Mouse (Mus musculus) B cell, adult (primary cell): ENCODE measurements around the gene Mink1. TPM values are rescaled to one million over a fixed set of nuclear protein-coding genes. Genes with fewer than 3 reads are reported as not detected.

Experiments
- total RNA-seq: library from RNA; stranded (reverse); gene quantifications from 4 replicates; pipeline ENCODE4 v1.2.4, GENCODE M21; 2023; ENCODE audit not compliant: inconsistent age

Gene Mink1
- total RNA-seq: 79.8 to 99.2 TPM (median 86.0 TPM) in 4 replicates

DNA sequence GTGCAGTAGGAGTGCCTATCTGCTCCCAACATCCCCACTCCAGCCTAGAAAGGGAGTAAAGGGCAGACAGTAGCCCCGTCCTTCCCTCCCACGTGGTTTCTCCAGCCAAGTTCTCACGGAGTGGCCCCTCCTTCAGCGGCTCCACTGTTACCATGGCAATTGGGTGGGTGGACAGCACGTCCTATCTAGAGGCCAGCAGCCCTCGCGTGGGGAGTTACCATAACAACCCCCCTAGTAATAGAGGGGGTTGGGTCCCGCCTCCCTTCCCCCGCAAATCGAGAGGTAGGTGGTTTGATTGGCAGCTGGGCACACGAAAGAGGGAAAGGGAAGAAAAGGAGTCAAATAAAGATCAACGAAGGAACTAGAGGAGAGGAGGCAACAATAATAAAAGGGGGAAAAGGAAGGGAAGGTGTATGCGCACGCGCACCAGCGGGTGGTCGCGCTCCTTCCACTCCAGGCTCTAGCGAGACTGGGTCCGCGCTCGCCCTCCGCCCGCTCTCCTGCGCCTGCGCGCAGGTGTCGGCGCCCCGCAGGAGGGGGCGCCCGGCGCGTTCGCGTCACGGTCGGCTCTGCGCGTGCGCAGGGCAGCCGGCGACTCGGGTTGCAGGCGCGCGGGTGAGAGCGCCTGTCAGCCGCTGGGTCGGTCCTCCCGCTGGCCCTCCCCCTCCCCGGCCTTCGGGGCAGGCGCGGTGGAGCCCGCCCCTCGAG lies at the start of gene Mink1:
Gene Mink1, plus strand, starts transcription at position 595 of the 708 bp plus-strand sequence.

DNA sequence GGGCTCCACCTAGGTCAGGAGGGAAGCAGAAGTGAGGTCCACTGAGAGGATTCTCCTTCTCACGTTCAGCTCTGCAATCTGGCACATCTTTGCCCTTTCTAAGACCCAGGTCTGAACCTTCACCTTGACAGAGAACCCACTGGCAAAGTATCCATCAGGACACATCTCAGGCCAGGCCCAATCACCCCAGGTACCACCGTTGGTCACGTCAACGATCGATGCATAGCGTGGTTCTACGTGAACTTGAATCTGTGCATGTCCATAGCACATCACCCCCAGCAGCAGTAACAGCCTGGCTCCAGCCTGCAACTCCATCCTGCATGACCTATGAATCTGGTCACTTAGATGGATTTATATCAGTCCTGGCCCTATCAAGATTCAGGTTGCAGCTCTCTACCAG lies 48.4 kb upstream of the Mink1 start, which contains the start of gene Vmo1:
Gene Vmo1, minus strand, starts transcription at position 329 of the 400 bp plus-strand sequence.

DNA sequence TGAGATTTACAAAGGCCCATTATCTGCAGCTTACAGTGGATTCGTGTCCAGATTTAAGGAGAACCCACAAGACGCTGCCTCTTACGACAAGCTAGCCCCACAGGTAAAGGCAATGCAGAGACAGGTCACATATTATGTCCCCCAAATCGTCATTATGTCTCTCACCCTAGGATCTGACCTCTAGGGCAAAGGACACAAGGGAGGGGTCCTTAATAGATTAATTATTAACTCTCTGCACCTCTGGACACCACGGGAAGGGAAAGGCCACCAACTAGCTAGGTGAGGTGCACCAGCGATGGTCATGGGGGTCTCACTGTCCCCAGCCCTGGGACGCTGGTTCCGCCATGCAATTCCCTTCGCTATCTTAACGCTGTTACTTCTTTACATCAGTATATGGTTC lies 43.8 kb upstream of the Mink1 start, which contains the start of gene Gltpd2:
Gene Gltpd2, plus strand, starts transcription at position 274 of the 400 bp plus-strand sequence.

DNA sequence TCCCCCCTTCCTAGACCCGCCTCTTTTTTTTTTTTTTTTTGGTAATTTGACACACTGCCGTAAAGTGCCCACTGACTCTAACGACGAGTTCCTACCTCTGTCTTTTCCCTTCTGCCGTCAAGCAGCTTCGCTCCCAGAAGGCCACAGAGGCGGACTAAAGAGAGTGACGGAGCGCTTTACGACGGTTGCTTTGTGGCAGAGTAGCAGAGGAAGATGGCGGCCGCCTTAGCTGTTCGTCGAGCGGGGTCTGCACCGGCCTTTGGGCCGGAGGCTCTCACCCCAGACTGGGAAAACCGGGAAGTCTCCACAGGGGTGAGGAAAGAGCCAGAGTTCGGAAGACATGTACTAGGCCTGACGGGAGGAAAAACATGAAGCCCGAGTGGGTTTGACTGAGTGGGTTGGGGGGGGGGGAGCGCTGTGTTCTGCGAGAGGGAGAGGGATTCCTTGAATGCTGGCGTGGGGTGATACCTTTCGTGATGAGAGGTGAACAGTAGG lies 37.5 kb upstream of the Mink1 start, which contains the start of gene Psmb6:
Gene Psmb6, plus strand, starts transcription at position 184 of the 495 bp plus-strand sequence.

DNA sequence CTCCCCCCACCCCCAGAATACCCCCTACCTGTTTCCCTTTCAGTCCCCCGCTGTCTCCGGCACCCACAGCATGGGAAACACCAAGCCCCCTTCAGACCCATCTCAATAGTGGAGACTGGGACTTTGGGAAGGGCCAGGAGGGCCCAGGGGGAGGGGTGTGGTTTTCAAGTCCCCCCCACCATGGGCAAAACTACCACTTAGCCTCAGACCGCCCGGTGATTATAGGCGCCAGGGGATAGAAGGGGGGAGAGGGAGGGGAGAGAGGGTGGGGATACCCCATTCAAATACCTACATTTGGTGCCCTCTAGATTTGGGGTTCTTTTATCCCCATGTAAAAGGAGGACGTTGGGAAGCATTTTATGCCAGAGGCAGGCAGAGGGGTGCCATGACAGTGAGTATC lies 29.8 kb upstream of the Mink1 start, which contains the start of gene Gm40193:
Gene Gm40193, minus strand, starts transcription at position 101 of the 400 bp plus-strand sequence.

DNA sequence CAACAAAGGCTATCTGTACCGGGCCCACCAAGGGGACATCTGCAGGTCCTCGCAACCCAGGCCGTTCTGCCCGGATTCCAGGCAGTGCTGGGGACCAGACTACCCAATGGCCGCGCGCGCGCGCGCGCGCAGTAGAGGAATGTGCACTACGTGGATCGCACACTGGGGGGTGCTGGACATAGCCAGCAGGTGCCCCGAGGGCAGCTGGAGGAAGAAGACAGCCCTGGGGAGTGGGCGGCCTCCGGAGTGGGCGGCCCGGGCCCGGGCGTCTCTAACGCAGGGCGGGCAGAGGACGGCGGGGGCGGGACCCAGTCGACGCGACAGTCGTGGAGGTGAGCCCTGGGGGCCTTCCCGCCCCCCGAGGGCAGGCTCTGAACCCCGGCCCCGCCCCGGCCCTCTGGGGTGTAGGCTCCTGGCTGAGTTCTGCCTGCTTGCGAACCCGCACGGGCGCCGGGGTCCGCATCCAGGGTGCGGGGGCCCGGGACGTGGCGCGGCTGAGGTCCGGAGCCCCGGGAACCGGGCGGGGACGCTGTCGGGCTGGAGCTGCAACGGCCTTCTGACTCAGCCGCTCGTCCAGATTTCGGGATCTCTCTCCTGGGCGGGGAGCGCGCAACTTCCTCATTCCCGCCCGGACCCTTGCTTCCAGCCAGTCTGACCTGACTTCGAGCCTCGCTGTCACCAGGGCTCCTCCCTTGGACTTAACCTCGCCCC lies 22.6 kb upstream of the Mink1 start, which contains the start of gene Pld2:
Gene Pld2, plus strand, starts transcription at position 188 of the 711 bp plus-strand sequence.

DNA sequence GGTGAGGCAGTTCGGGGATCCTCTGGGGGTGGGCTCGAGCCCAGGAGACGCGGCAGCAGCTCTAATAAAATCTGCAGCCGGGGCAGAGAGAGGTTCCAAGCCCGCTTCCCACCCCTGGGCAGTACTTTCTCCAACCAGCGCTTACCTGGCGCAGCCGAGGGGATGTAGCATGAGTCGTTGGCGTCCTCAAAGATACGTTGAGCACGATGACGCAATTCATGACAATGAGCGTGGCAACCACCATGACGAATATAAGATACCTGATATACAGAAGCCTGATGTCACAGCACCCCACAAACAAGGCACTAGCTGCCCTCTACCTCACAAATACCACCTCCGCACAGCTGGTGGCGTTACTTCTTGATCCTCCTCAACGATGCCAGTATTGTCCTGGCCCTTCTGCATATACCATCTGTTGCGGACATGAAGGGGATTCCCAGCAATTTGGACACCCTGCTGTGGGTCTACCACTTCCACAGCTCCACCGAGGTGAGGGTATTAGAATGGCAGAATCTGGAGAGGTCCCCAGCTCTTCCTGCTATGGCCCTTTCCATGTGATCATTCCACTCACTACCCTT lies 52.9 kb downstream of the Mink1 start, which contains the start of gene 4930544D05Rik:
Gene 4930544D05Rik, plus strand, starts transcription at position 333 of the 578 bp plus-strand sequence.

DNA sequence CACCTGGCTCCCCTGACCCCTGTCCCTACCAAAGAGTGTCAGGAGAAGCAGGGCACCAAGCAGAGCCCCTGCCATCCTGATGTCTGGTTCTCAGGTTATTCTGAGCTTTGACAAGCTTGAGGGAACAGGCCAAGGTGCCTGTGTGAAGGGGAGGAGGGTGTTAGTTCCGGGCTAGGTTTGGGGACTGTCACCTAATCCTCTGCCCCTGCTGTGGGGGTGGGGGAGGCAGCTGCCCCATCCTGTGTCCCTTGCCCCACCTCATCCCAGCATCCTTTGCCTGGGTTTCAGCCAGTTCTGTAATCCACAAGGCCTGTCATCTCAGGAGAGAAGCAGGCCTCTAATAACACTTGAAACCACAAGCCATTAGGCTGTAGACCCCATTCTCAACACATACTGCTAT lies 56.4 kb downstream of the Mink1 start, which contains the start of gene Chrne:
Gene Chrne, minus strand, starts transcription at position 116 of the 400 bp plus-strand sequence.

DNA sequence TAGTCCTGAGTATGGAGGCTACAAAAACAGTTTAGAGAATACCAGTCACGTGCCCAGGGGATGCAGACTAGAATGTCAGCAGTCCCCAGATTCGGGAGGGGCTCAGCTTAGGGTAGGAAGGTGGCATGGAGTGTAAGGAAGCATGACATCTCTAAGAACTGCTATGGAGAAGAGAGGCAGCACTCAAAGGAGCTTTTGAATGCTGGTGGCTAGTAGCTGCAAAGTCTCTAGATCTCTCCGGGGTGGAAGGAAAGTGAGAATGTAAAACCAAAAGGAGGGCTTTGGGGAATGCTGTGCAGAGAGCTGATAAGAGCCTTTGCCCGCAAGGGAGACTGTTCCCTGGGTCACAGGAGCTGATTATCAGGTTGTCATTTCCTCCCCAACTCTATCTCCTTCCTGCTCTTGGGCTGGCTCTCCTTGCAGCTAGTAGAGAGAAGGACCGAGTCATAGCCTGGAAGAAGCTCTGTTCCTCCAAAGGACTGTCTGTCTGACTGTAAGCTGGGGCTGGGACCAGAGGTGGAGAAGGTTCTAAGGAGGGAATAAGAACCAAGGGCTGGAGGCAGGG lies 76.1 kb downstream of the Mink1 start, which contains the start of gene Gp1ba:
Gene Gp1ba, plus strand, starts transcription at position 409 of the 565 bp plus-strand sequence.

DNA sequence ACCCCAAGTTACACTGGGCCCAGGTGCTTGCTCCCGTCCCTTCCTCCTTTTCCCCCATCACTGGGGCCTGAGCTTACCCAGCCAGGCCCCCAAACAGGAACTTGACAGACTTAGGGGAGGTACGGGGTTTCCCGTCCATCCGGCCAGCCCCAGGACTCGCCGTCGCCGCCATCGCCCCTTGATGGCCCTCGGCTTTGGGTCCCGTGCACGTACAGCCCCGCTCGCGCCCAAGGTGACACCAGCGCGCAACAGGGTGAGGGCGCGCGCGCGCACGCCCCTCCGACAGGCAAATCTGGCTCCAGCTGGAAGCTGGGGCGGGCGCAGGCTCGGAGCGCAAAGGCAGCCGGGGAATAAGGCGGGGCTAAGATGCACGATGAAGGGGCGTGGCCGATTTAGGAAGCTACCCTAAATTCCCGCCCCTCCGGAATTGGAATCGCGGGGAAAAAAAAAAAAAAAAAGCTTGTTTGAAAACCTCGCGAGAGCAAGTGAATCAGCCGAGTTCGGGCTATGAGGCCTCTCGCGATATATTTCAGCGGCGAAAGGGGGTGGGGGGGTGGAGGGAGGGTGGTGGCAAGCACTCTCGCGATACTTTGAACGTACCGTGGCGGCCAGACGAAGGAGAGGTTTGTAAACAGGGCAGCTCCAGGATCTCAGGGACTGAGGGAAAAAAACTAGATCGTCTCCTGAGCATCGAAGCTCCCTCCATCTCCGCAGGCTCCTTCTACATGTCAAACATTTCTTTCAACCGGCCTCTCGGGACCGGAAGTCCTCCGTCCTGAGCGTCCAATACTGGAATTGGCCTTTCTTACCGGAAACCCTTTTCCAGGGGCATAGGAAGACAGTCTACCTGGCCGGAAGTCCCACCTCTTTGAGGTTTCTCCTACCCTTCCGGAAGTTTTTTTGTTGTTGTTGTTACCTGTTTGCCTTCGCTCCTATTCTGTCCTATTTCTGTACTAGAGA lies 84.3 kb downstream of the Mink1 start, which contains the start of the genes Rnf167 and Slc25a11:
Gene Rnf167, plus strand, starts transcription at position 545 of the 960 bp plus-strand sequence.
Gene Slc25a11, minus strand, starts transcription at position 789 of the 960 bp plus-strand sequence.

DNA sequence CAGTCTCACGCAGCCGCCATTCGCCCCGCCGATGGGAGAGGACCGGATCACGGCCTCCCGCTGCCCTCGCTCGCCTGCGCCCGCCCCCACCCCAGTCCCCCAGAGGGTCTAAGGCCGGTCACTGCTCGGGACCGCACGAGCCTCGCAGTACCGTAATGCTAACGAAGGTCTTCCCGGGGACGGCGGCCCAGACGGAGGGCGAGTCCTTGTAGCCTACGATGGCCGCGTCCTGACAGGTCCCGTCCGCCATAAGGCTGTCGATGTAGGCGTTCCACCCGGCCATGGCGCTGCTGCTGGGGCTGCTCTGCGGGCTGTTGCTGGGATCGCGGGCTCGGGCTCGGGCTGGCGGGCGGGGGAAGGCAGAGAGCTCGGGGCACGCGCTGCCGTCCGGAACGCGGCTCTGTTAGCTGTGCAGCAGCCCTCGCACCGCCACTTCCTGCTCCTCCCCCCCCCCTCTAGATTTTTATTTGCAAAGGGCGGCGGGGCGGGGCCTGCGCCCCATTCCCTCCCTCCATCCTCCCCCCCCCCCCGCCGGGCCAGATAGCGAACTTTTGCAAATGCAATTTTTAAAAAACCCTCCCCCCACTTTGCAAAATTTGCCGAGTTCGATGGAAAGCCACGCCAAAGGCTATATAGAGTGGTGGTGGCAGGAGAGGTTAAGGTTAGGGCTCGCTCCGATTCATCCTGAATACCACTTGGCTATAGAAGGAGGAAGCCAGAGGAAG lies 91.7 kb downstream of the Mink1 start, which contains the start of gene Pfn1:
Gene Pfn1, minus strand, starts transcription at position 447 of the 725 bp plus-strand sequence.

DNA sequence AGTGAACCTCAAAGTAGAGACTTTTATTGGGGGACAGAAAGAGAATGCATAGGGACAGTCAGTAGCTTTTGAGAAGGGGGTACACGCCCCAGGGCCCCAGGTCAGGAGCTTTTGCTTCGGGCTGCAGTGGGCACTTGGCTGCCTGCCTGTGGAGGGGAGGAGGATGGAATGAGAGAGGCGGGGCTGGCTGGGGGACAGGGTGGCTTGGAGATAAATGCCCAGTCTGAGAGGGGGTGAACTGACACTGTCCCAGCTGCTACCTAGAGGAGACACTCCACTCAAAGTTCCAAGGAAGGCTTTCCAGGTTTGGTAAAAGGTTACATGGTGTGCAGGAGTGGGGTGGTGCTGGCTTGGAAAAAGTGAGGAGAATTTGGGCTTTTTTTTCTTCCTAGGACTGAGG lies 94.3 kb downstream of the Mink1 start, which contains the start of gene Eno3:
Gene Eno3, plus strand, starts transcription at position 239 of the 400 bp plus-strand sequence.

Other genes starting within 250 kb of the Mink1 start
- not detected in 4 replicates for gene Alox12e, start 240.3 kb upstream of the Mink1 start, total RNA-seq
- gene Alox15, start 210.8 kb upstream of the Mink1 start, total RNA-seq: 0.21 to 1.9 TPM (median 0.26 TPM) in 3 of 4 replicates, not detected in the other
- gene Pelp1, start 152.8 kb upstream of the Mink1 start, total RNA-seq: 26.4 to 29.9 TPM (median 28.0 TPM) in 4 replicates
- gene Arrb2, start 130.2 kb upstream of the Mink1 start, total RNA-seq: 93.3 to 103 TPM (median 98.7 TPM) in 4 replicates
- gene Med11, start 111.0 kb upstream of the Mink1 start, total RNA-seq: 39.8 to 46.9 TPM (median 43.4 TPM) in 4 replicates
- gene Zmynd15, start 103.4 kb upstream of the Mink1 start, total RNA-seq: 1.3 to 2.1 TPM (median 1.4 TPM) in 4 replicates
- 6.6 to 9.3 TPM (median 7.2 TPM) in 4 replicates for gene Cxcl16, start 102.9 kb upstream of the Mink1 start, total RNA-seq
- not detected in 4 replicates for gene Tm4sf5, start 57.6 kb upstream of the Mink1 start, total RNA-seq
- not detected in 4 replicates for gene Vmo1, start 48.3 kb upstream of the Mink1 start, total RNA-seq
- gene Gltpd2, start 43.7 kb upstream of the Mink1 start, total RNA-seq: not detected in 4 replicates
- 124 to 141 TPM (median 128 TPM) in 4 replicates for gene Psmb6, start 37.5 kb upstream of the Mink1 start, total RNA-seq
- gene Gm40193, start 29.9 kb upstream of the Mink1 start, total RNA-seq: not detected in 4 replicates
- gene Pld2, start 22.8 kb upstream of the Mink1 start, total RNA-seq: 3.3 to 6.4 TPM (median 4.5 TPM) in 4 replicates
- 1.6 TPM in 1 of 4 replicates, not detected in the others for gene 4930544D05Rik, start 53.0 kb downstream of the Mink1 start, total RNA-seq
- 1.1 to 1.2 TPM in 2 of 4 replicates, not detected in the others for gene Chrne, start 56.3 kb downstream of the Mink1 start, total RNA-seq
- gene Gp1ba, start 76.2 kb downstream of the Mink1 start, total RNA-seq: 0.29 TPM in 1 of 4 replicates, not detected in the others
- 206 to 218 TPM (median 207 TPM) in 4 replicates for gene Rnf167, start 84.4 kb downstream of the Mink1 start, total RNA-seq
- 74.1 to 86.5 TPM (median 81.8 TPM) in 4 replicates for gene Slc25a11, start 84.6 kb downstream of the Mink1 start, total RNA-seq
- 1,394 to 1,549 TPM (median 1,435 TPM) in 4 replicates for gene Pfn1, start 91.8 kb downstream of the Mink1 start, total RNA-seq
- gene Eno3, start 94.3 kb downstream of the Mink1 start, total RNA-seq: 30.9 to 40.5 TPM (median 35.3 TPM) in 4 replicates
- 37.7 to 45.8 TPM (median 44.0 TPM) in 4 replicates for gene Spag7, start 106.5 kb downstream of the Mink1 start, total RNA-seq
- 57.0 to 68.2 TPM (median 65.4 TPM) in 4 replicates for gene Camta2, start 125.2 kb downstream of the Mink1 start, total RNA-seq
- gene Inca1, start 137.3 kb downstream of the Mink1 start, total RNA-seq: 0.71 to 4.0 TPM (median 2.1 TPM) in 4 replicates
- 30.9 to 35.3 TPM (median 32.4 TPM) in 4 replicates for gene Kif1c, start 137.7 kb downstream of the Mink1 start, total RNA-seq
- 2.1 to 2.6 TPM (median 2.4 TPM) in 4 replicates for gene Zfp3, start 201.3 kb downstream of the Mink1 start, total RNA-seq
- 20.5 to 28.8 TPM (median 24.4 TPM) in 4 replicates for gene Scimp, start 249.7 kb downstream of the Mink1 start, total RNA-seq